Mouse (Mus musculus): ENCODE results near the gene Capn2.
A peak's percentile ranks its signal among the peaks of the same experiment; 100 is the strongest.

Capn2 gene

DNA sequence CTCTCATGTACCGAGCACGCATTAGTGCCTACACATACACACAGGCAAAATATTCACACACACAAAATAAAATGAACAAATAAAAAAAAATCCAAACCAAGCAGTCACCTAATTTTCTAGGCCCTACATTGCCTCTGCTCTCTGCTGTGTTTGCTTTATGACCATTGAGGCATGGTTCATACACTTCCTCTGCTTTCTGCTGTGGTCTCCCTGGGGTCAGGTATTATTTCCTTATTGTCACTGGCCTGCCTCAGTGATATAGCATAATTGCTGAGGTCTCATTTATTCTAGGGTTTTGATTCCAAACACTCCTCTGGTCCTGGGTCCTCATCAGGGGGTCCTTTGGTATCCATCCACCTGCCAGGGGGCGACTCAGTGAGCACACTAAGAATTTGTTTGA is 8.2 kb upstream of the Capn2 start:
- ATAC-seq (ENCODE audit: low TSS enrichment): no peak

DNA sequence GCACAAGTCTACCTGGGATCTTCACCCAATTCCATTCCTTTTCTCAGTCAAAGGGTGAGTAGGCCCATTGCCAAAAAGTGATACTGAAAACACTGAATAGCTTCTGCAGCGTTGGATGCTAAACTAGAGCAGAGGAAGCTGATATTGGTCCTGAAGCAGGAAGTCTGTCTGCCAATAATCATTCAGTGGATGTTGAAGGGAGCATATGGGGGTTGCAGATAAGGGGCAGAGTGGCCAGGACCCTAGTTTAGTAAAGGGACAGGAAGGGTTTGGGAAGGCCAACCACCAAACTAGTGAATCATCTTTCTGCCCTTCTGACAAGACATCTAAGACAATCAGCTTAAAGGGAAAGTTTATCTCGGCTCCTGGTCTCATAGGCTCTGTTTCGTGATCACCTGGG is 6.3 kb upstream of the Capn2 start:
- ATAC-seq (ENCODE audit: low TSS enrichment): no peak

GRCm38 (mm10) chr1:182522961-182523360 is 5.6 kb upstream of the Capn2 start:
- no peak for ATAC-seq (ENCODE audit: low TSS enrichment)

DNA sequence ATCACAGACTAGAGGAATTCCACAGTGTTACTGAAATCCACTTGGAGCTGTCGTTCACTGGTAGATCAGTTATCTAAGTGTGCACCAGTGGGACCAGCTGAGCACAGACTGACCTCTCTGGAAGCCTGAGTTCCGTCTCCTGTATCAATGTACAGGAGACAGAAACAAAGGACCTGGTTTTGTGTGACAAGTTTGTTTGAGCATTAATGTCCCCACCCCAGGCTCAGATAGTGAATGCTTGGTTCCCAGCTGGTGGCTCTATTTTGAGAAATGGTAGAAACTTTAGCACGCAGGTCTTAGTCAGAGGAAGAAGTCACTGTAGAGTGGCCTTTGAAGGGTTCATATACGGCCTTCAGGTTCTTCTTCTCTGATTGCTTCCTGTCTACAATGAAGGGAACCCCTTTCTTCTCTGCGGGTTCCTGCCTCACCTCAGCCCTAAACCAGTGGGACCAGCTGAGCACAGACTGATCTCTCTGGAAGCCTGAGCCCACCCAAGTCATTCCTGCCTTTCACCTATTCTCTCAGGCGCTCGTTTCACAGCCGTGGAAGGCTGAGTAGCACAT is 3.6 kb upstream of the Capn2 start:
- no peak for ATAC-seq (ENCODE audit: low TSS enrichment)

DNA sequence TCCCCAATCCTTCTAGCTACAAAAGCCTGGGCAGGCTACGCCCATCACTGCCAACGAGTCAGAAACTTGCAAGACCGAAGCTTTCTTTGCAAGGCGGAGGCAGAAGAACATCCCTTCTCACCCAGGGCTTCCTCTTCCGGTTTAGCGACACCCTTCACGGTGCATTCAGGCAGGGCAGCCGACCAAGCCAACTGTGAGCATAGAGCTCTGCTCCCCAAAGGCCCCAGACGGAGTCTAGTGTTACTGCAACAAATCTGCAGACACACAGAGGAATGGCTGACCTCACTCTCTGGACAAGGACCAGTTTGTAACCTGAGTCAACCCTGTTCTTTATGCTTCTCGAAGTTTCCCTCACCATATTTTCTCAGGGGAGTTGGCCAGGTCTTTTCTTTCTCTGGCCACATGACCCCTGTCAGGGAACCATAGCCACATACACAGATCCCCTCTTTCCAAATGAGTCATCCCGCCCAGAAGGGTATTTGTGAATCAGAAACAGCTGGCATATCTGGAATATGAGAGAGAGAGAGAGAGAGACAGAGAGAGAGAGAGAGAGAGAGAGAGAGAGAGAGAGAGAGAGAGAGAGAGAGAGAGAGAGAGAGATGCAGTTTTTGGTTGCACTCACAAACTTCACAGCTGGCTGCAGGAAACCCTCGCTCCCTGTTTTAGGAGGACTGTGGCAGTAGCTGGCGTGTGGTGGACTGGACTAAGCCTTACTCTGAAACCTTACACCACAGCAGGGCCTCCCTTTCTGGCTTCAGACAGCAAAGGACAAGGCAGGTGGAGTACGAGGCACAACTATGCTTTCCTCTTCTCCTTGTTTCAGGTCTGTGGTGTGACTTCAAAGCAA is 2.9 kb upstream of the Capn2 start:
- no peak for ATAC-seq (ENCODE audit: low TSS enrichment)

GRCm38 (mm10) chr1:182519341-182519740 is 1.9 kb upstream of the Capn2 start:
- no peak for ATAC-seq (ENCODE audit: low TSS enrichment)

- no peak for ATAC-seq (ENCODE audit: low TSS enrichment)
Measured at GRCm38 (mm10) chr1:182518811-182519210, 1.4 kb upstream of the Capn2 start.

DNA sequence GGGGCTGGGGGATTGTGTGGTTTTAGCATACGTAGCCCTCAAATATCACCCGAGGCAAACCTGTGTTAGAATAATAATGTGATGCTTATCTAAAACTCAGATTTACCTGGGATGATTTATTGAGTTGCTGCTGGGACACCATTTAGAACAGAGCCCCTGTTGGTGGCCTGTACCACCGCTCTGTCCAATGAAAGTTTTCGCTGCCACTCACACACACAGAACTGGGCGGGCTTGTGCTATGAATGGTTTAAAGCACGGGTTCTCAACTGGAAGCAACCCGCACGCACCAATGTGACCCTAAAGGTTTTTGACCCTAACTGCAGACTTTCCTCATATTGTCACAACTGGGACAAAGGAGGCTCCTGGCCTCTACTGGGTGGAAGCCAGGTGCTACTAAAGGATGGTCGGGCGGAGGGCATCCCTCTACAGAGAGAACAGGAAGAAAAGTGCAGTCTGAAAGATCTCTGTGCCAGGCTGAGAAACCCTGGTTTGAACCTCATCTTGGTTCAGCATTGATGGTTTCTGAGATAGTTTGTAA is 804 bp upstream of the Capn2 start:
- ATAC-seq (ENCODE audit: low TSS enrichment): no peak

- ATAC-seq (ENCODE audit: low TSS enrichment): no peak
Measured at GRCm38 (mm10) chr1:182517677-182518011, 236 bp upstream of the Capn2 start.

DNA sequence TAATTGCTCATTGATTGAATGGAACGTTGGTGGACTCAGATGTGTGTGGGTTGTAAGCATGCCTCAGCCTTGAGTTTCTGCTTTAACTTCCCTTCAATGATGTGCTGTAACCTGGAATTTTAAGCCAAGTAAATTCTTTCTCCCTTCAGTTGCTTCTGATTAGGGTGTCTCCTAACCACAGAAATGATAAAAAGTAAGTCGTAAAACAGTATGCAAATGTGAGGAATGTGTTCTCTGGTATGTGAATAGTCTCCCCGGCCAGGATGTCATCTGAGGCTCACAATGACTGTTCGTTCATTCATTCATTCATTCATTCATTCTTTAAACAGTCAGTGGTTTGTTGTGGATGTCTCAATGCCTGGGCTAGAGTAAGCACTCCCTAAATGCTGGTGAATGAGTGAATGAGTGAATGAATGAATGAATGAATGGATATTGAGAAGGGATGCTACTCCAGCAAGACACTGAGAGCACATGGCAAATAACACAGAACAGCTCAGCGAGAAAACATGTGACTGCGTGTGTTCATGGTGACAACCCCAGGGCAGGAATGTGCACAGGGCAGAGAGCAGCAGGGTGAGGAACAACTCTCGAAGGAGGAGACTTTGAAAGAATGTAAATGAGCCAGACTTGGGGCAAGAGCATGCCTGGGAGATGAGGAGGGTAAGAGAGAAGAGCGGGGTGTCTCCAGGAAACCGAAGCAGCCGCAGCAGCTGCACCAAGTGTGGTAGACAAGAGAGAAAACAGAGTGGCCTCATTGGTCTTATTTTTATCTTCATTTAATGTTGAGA is 2.4 kb downstream of the Capn2 start:
- ATAC-seq (ENCODE audit: low TSS enrichment): no peak

DNA sequence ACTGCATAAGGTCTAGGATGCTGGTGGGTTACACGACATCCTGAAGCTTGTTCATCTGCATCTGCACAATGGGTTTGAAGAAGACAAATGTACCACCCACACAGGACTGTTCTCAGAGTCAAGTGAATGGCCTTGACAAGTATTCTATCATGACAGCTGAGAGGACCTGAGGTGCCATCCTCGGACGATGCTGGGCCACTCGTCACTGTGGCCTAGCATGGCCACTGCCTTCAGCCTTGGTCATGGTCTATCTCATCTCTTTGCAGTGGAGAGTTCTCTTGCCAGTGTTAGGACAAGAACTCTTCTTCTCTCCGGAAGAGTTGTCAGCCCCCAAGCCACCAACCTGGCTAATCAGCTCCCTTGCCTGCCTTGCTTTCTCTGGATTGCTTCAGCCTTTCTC is 3.7 kb downstream of the Capn2 start:
- no peak for ATAC-seq (ENCODE audit: low TSS enrichment)

DNA sequence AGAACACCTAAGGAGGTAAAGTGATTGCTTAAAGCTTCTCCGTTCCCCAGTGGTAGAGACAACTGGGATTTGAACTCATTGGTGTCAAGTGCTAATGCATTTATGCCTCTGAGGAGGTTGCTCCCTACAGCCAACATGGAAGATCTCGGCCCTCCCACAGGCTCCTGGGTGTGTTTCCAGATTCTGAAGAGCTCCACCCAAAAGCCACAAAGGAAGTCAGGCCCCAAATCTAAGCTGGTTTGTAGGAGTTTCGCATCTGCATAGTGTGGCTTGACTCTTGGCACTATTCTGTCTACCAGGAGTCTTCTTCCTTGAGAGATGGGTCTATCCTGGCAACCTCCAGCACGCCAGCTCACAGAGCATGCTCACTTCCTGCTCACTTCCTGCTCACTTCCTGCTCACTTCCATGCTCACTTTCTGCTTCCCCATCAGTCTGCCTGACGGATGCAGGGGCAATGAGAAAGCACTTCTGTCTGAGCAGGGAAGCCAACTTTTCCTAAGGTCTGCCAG is 4.5 kb downstream of the Capn2 start:
- ATAC-seq (ENCODE audit: low TSS enrichment): no peak

DNA sequence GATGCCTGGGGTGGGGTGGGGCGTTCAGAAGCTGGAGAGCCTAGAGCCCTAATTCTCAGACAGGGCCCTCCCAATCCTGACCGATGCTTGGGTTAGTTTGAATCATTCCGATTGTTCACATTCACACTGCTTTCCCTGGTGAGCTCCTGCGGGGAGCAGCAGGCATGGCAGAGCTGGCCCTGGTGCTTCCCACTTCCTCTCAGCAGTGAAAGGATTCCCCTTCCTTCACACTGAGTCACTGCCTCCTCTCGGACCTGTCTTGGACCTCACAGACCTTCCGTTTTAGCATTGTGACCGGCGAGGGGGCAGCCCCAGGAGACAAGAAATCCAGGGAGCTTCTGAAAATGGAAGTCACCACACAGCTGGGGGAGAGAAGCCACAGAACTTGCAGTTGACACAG is 5.6 kb downstream of the Capn2 start:
- no peak for ATAC-seq (ENCODE audit: low TSS enrichment)

- no peak for ATAC-seq (ENCODE audit: low TSS enrichment)
Measured at GRCm38 (mm10) chr1:182511073-182511472, 6.3 kb downstream of the Capn2 start.

- no peak for ATAC-seq (ENCODE audit: low TSS enrichment)
Measured at GRCm38 (mm10) chr1:182509110-182509797, 8.2 kb downstream of the Capn2 start.

DNA sequence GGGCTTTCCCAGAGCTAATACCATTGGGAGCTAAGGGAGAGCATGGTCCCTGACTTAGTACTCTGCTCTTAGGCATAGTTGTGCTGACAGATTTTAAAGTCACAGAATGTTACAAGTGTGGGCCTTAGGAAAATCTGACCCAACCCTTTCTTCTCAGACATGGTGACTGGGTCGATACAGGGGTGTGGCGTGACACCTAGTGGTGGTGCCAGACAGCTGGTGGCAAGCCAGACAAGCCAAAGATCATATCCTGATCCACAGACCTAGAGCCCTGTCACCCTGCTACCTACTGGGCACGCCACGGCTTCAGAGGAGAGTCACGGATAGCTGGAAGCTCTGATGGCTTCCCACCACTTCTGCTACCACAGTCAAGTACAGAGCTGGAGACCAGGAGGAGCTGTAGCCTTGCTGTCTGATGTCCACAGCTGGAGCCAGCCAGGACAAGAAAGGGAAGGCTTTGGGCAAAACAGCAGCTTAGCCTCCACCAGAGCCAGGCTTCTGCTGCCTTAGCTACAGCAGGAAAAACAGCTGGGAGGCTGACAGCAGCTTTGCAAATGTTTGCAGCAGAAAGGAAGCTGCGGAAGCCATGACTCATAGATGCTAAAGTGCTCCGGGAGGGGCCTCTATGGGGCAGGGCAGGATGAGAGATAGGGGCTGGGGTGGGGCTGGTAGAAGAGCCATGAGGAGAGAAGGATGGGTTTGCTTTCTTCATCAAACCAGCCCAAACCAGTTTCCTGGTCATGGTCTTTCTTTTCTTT is 11.0 kb downstream of the Capn2 start:
- peak; percentile 89 for ATAC-seq (ENCODE audit: low TSS enrichment)

DNA sequence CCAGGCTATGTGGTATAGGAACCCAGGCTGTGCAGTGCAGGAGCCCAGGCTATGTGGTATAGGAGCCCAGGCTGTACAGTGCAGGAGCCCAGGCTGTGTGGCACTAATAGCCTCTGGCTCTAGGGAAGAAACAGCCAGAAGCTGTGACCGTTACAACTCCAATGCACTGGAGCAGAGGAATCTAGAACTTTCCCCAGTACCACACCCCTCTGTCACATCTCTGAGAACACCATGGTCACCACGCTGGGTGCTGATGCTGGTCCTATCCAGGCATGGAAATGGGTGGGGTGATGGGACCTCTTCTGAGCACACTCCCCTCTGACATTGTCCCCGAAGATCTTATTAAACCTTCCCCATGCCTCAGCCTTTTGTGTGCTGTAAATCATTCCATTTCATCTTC is 12.1 kb downstream of the Capn2 start:
- ATAC-seq (ENCODE audit: low TSS enrichment): no peak

DNA sequence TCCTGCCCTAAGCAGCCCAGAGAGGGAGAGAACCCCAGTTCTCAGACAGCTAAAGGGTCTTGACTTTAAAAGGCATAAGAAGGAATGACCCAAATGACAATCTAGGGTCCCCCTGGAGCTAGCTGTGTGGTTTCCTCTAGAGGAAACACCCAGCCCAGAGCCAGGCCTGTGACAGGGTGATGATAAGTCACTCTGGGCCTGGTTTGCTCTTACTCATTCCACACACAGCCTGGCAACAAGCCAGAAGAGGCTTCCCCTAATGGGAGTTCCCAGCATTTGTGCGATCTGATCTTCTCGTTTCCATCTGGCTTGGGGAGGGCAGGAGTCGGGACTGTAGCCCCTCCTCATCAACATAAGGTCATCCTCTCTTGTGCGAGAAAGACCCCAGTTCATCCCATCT is 13.2 kb downstream of the Capn2 start:
- no peak for ATAC-seq (ENCODE audit: low TSS enrichment)

DNA sequence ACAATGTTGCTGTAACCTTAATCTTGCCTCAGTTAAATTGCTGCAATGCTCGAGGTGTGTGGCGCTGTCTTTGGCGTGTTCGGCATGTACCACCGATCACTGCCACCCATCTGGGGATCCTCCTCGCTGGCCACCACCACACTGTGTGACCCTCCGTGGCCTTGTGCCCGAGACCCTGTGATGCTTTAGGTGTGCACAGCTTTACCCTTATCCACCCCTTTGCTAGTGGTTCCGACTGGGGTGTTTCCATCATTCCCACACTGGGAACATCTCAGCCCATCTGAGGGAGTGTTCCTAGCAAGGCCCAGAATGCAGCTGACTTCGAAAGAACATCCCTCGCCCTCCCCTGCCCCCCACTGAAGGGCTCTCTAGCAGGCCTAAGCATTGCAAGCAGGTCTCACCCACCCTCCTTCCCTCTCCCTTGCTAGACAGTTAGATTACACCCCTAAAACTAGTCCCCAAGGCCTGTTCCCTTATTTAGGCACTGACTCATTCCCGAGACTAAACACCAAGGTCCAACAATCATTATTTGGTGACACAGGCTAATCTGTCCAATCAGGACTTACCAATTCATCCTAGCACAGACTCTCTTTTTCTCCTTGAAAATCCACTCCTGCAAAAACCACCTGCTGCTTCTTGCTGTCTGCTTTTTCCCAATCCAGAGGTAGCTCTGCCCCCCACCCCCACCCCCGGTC is 14.1 kb downstream of the Capn2 start:
- no peak for ATAC-seq (ENCODE audit: low TSS enrichment)

- no peak for ATAC-seq (ENCODE audit: low TSS enrichment)
Measured at GRCm38 (mm10) chr1:182502491-182503050, 14.8 kb downstream of the Capn2 start.

Data from frontal cortex, adult (tissue).